Mouse (Mus musculus) MEL (cell line): Measurements from ENCODE around the gene Arid4b. TPM values are rescaled to one million over a fixed set of nuclear protein-coding genes. Genes with fewer than 3 reads are reported as not detected.

Experiments used
- DNase-seq: peaks from one replicate; pipeline ENCODE4 v3.0.0; 2011; ENCODE audit warnings: low read depth, low spot score
- H3K27ac ChIP-seq: 2 replicates; pipeline ENCODE4 v1.5.1; 2012; ENCODE audit warnings: low read depth, mild to moderate bottlenecking, control low read depth, low read length, moderate library complexity; ENCODE audit not compliant: control insufficient read depth
- H3K27me3 ChIP-seq, 2 experiments: fragments of 150-350 bp in 1 of 2; sonication (generic) in 1 of 2; 2 replicates each; pipeline ENCODE4 v1.6.1; 2012; ENCODE audit warnings: low read length in 2 of 2, mild to moderate bottlenecking in 2 of 2, improper control_type of control experiment in 1 of 2, moderate library complexity in 1 of 2; ENCODE audit not compliant: insufficient read depth in 2 of 2, control insufficient read depth in 1 of 2
- H3K36me3 ChIP-seq, 2 experiments: 2 replicates each; pipeline ENCODE4 v1.6.1; 2012 to 2014; ENCODE audit warnings: low read length in 2 of 2, improper control_type of control experiment in 1 of 2, inconsistent platforms in 1 of 2, mild to moderate bottlenecking in 1 of 2; ENCODE audit not compliant: insufficient read depth in 2 of 2, control insufficient read depth in 1 of 2
- H3K4me1 ChIP-seq, 2 experiments: fragments of 150-350 bp in 1 of 2; sonication (generic) in 1 of 2; 2 replicates each; pipeline ENCODE4 v1.6.1; 2012; ENCODE audit warnings: low read length in 2 of 2, improper control_type of control experiment in 1 of 2, mild to moderate bottlenecking in 1 of 2; ENCODE audit not compliant: insufficient read depth in 2 of 2, control insufficient read depth in 1 of 2
- H3K4me3 ChIP-seq, 2 experiments: fragments of 150-350 bp in 1 of 2; sonication (generic) in 1 of 2; 2 replicates each; pipeline ENCODE4 v1.5.1; 2012; ENCODE audit warnings: low read depth in 2 of 2, low read length in 2 of 2, mild to moderate bottlenecking in 2 of 2, moderate library complexity in 2 of 2, control low read depth in 1 of 2, improper control_type of control experiment in 1 of 2; ENCODE audit not compliant: control insufficient read depth in 1 of 2, insufficient read depth in 1 of 2
- H3K79me2 ChIP-seq: 2 replicates; pipeline ENCODE4 v1.6.1; 2012; ENCODE audit warnings: mild to moderate bottlenecking, low read length, moderate library complexity; ENCODE audit not compliant: control insufficient read depth, poor library complexity, insufficient read depth
- H3K9ac ChIP-seq: 2 replicates; pipeline ENCODE4 v1.6.1; 2012; ENCODE audit warnings: low read depth, mild to moderate bottlenecking, control low read depth, low read length, moderate library complexity; ENCODE audit not compliant: control insufficient read depth, poor library complexity, severe bottlenecking
- H3K9me3 ChIP-seq: fragments of 150-350 bp; sonication (generic); replicated peaks from 2 replicates; pipeline ENCODE4 v1.6.1; 2012; ENCODE audit warnings: mild to moderate bottlenecking, low read length, improper control_type of control experiment, moderate library complexity; ENCODE audit not compliant: insufficient read depth
- CHD2 ChIP-seq: IDR thresholded peaks from 2 replicates; pipeline ENCODE4 v1.6.1; 2011; ENCODE audit warnings: low read length, improper control_type of control experiment
- E2F4 ChIP-seq: IDR thresholded peaks from 2 replicates; pipeline ENCODE4 v1.6.1; 2011; ENCODE audit warnings: low read depth, low read length, improper control_type of control experiment, borderline replicate concordance
- ELF1 ChIP-seq: IDR thresholded peaks from 2 replicates; pipeline ENCODE4 v1.6.1; 2014; ENCODE audit warnings: low read depth, mild to moderate bottlenecking, inconsistent platforms, low read length, improper control_type of control experiment, moderate library complexity
- EP300 ChIP-seq, 2 experiments: IDR thresholded peaks; 2 replicates each; pipeline ENCODE4 v1.6.1; 2011; ENCODE audit warnings: improper control_type of control experiment in 2 of 2, low read length in 2 of 2, low read depth in 1 of 2, mild to moderate bottlenecking in 1 of 2
- ETS1 ChIP-seq: IDR thresholded peaks from 2 replicates; pipeline ENCODE4 v1.6.1; 2012; ENCODE audit warnings: low read depth, mild to moderate bottlenecking, inconsistent platforms, low read length, improper control_type of control experiment, moderate library complexity
- GATA1 ChIP-seq: IDR thresholded peaks from 2 replicates; pipeline ENCODE4 v1.6.1; 2011; ENCODE audit warnings: low read depth, low read length, improper control_type of control experiment
- HCFC1 ChIP-seq: IDR thresholded peaks from 2 replicates; pipeline ENCODE4 v1.6.1; 2012; ENCODE audit warnings: low read depth, mild to moderate bottlenecking, inconsistent platforms, low read length, improper control_type of control experiment, moderate library complexity
- KAT2A ChIP-seq: conservative IDR thresholded peaks from 2 replicates; pipeline ENCODE4 v1.6.1; 2012; ENCODE audit warnings: low read depth, low read length, improper control_type of control experiment, inconsistent platforms
- MAFK ChIP-seq: IDR thresholded peaks from 2 replicates; pipeline ENCODE4 v1.6.1; 2011; ENCODE audit warnings: low read depth, mild to moderate bottlenecking, low read length, improper control_type of control experiment, borderline replicate concordance
- MAZ ChIP-seq: IDR thresholded peaks from 2 replicates; pipeline ENCODE4 v1.6.1; 2012; ENCODE audit warnings: low read depth, mild to moderate bottlenecking, inconsistent platforms, low read length, improper control_type of control experiment
- MEF2A ChIP-seq: IDR thresholded peaks from 2 replicates; pipeline ENCODE4 v1.6.1; 2014; ENCODE audit warnings: low read depth, mild to moderate bottlenecking, inconsistent platforms, low read length, improper control_type of control experiment; ENCODE audit not compliant: poor library complexity, insufficient replicate concordance, severe bottlenecking; ENCODE audit errors: extremely low read depth
- NRF1 ChIP-seq: IDR thresholded peaks from 2 replicates; pipeline ENCODE4 v1.6.1; 2014; ENCODE audit warnings: low read depth, mild to moderate bottlenecking, inconsistent platforms, low read length, improper control_type of control experiment, moderate library complexity; ENCODE audit not compliant: poor library complexity, insufficient read depth, severe bottlenecking
- POLR2AphosphoS5 ChIP-seq: IDR thresholded peaks from 2 replicates; pipeline ENCODE4 v1.6.1; 2012; ENCODE audit warnings: low read depth, borderline replicate concordance, mild to moderate bottlenecking, inconsistent platforms, low read length, moderate library complexity, mixed read lengths
- RCOR1 ChIP-seq: IDR thresholded peaks from 2 replicates; pipeline ENCODE4 v1.6.1; 2012; ENCODE audit warnings: low read depth, mild to moderate bottlenecking, inconsistent platforms, low read length, improper control_type of control experiment
- SMC3 ChIP-seq: IDR thresholded peaks from 2 replicates; pipeline ENCODE4 v1.6.1; 2011; ENCODE audit warnings: low read depth, low read length, improper control_type of control experiment
- TAL1 ChIP-seq: IDR thresholded peaks from 2 replicates; pipeline ENCODE4 v1.6.1; 2012; ENCODE audit warnings: mild to moderate bottlenecking, inconsistent platforms, low read length, moderate library complexity, mixed read lengths
- TBP ChIP-seq: IDR thresholded peaks from 2 replicates; pipeline ENCODE4 v1.8.0; 2011; ENCODE audit warnings: low read depth, low read length, improper control_type of control experiment
- TCF12 ChIP-seq: IDR thresholded peaks from 2 replicates; pipeline ENCODE4 v1.6.1; 2014; ENCODE audit warnings: low read depth, mild to moderate bottlenecking, inconsistent platforms, low read length, improper control_type of control experiment, moderate library complexity
- USF1 ChIP-seq: IDR thresholded peaks from 2 replicates; pipeline ENCODE4 v1.6.1; 2014; ENCODE audit warnings: low read depth, mild to moderate bottlenecking, inconsistent platforms, low read length, improper control_type of control experiment, moderate library complexity
- ZKSCAN1 ChIP-seq: IDR thresholded peaks from 2 replicates; pipeline ENCODE4 v1.6.1; 2012; ENCODE audit warnings: low read depth, mild to moderate bottlenecking, inconsistent platforms, low read length, improper control_type of control experiment, moderate library complexity
- ZMIZ1 ChIP-seq: IDR thresholded peaks from 2 replicates; pipeline ENCODE4 v1.6.1; 2012; ENCODE audit warnings: low read depth, mild to moderate bottlenecking, inconsistent platforms, low read length, improper control_type of control experiment, moderate library complexity
- polyA plus RNA-seq, 2 experiments: library from polyadenylated mRNA; stranded (reverse) in 1 of 2; unstranded in 1 of 2; fragments of >175 nt in 1 of 2; fragments of >200 nt in 1 of 2; gene quantifications; 2 replicates each; pipeline versions ENCODE4 v1.2.1 to v1.2.4; 2012; ENCODE audit warnings: low replicate concordance in 2 of 2, low read depth in 1 of 2; ENCODE audit not compliant: insufficient read length in 2 of 2, insufficient read depth in 1 of 2, missing spikeins in 1 of 2
- total RNA-seq: library from RNA; depleted of rRNA; stranded (reverse); fragments of 300-350 nt; gene quantifications from 2 replicates; pipeline ENCODE4 v1.2.3, GENCODE M21; 2012

The Arid4b gene
- total and polyA plus RNA-seq, 3 experiments, result 8.0 to 24.8 (median 13.0) TPM

DNA sequence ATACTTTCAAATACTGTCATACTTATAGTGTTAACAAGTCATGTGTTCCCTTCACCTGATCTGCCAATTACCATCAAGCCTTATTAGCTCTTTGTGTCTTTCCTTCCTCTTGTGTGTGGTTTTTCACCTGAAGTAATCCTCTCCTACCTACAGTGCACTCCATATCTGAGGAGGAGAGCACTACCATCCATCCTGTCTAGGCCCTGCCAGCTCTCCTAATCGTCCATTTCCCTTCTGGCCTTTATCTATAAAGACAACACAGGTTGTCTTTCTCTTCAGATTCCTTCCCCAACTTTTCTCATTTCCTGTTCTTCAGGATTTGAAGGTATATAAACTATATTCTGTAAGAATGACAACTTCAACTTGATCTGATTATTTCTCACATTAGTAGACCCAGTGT, 48.1 kb downstream of the Arid4b start:
- H3K4me3 ChIP-seq, result no peak overlapping the region
- TF ChIP-seq TCF12 (peak; percentile 43; the same call in 1 of the 2 replicates), ZKSCAN1 (no peak), MEF2A (no peak), ELF1 (no peak), MAFK (no peak), RCOR1 (no peak), TAL1 (no peak), KAT2A (no peak), E2F4 (no peak), MAZ (no peak), SMC3 (no peak), ZMIZ1 (no peak), CHD2 (no peak), GATA1 (0 out of 2 replicates have a peak, but pooled peaks have one; percentile 6), USF1 (peak; percentile 23; the same call in 1 of the 2 replicates), NRF1 (no peak), HCFC1 (no peak), POLR2AphosphoS5 (no peak), TBP (no peak), ETS1 (no peak), EP300 (IDR thresholded peaks at IDR 0.05; ENCODE audit: low read depth in 1 of 2, low read length in 2 of 2) (peak; percentile 49 to 66)
- peaks cover 5 to 15% of the 10 kb centered on the region in 2 experiments for H3K4me1 ChIP-seq
- DNase-seq, result peak; percentile 34
- peaks cover 19% of the 10 kb centered on the region; the same call in 1 of the 2 replicates for H3K79me2 ChIP-seq
- H3K27ac ChIP-seq, result no peak overlapping the region
- H3K9ac ChIP-seq, result no peak overlapping the region
- H3K27me3 ChIP-seq, result no peaks in the 10 kb centered on the region
- no peaks in the 10 kb centered on the region for H3K9me3 ChIP-seq
- H3K36me3 ChIP-seq, result peaks cover 1 to 11% of the 10 kb centered on the region in 2 experiments; a peak in 3 of 4 replicates
